Mouse (Mus musculus) kidney, adult 9 months (tissue): ENCODE measurements at regions not wholly inside any gene's neighbourhood (a gene's known extent, or its start where the extent isn't known, plus 50 kb on each side); places are given as distances from the start of the nearest gene placed in this dataset.

ENCODE experiments used
- DNase-seq: peaks from one replicate; pipeline ENCODE4 v3.0.0; 2022

GRCm38 (mm10) chr17:82731561-82731960 is 483.5 kb upstream of the Pkdcc start:
- no peak for DNase-seq

GRCm38 (mm10) chr17:82742445-82742844 is 472.6 kb upstream of the Pkdcc start:
- DNase-seq: no peak

- no peak for DNase-seq
Observed at GRCm38 (mm10) chr17:82757400-82757799, 457.7 kb upstream of the Pkdcc start.

GRCm38 (mm10) chr17:82779096-82779495 is 436.0 kb upstream of the Pkdcc start:
- DNase-seq: no peak

GRCm38 (mm10) chr17:82822129-82822528 is 393.0 kb upstream of the Pkdcc start:
- DNase-seq: no peak

- DNase-seq: no peak
Observed at GRCm38 (mm10) chr17:82824057-82824456, 391.0 kb upstream of the Pkdcc start.

- no peak for DNase-seq
Observed at GRCm38 (mm10) chr17:82824619-82825018, 390.5 kb upstream of the Pkdcc start.

- peak; percentile 11 for DNase-seq
Observed at GRCm38 (mm10) chr17:82827170-82827569, 387.9 kb upstream of the Pkdcc start.

- DNase-seq: no peak
Observed at GRCm38 (mm10) chr17:82827841-82828240, 387.3 kb upstream of the Pkdcc start.

GRCm38 (mm10) chr17:82828434-82828997 is 386.6 kb upstream of the Pkdcc start:
- no peak for DNase-seq

- DNase-seq: no peak
Observed at GRCm38 (mm10) chr17:82829415-82829814, 385.7 kb upstream of the Pkdcc start.

GRCm38 (mm10) chr17:82834177-82834576 is 380.9 kb upstream of the Pkdcc start:
- DNase-seq: no peak

- DNase-seq: no peak
Observed at GRCm38 (mm10) chr17:82836115-82836514, 379.0 kb upstream of the Pkdcc start.

- DNase-seq: no peak
Observed at GRCm38 (mm10) chr17:82846776-82847494, 368.2 kb upstream of the Pkdcc start.

GRCm38 (mm10) chr17:82857199-82858147 is 357.6 kb upstream of the Pkdcc start:
- peak; percentile 75 for DNase-seq

GRCm38 (mm10) chr17:82860391-82860790 is 354.7 kb upstream of the Pkdcc start:
- DNase-seq: no peak

GRCm38 (mm10) chr17:82860966-82861365 is 354.1 kb upstream of the Pkdcc start:
- DNase-seq: no peak

GRCm38 (mm10) chr17:82877131-82877530 is 338.0 kb upstream of the Pkdcc start:
- DNase-seq: no peak

GRCm38 (mm10) chr17:82900602-82901001 is 314.5 kb upstream of the Pkdcc start:
- DNase-seq: no peak

GRCm38 (mm10) chr17:82901098-82901891 is 313.8 kb upstream of the Pkdcc start:
- DNase-seq: no peak

GRCm38 (mm10) chr17:82904961-82905360 is 310.1 kb upstream of the Pkdcc start:
- no peak for DNase-seq

GRCm38 (mm10) chr17:82905483-82905882 is 309.6 kb upstream of the Pkdcc start:
- DNase-seq: no peak

GRCm38 (mm10) chr17:82909189-82909588 is 305.9 kb upstream of the Pkdcc start:
- no peak for DNase-seq
